Mouse (Mus musculus): ENCODE results near the gene Eefsec. TPM values are rescaled to one million over a fixed set of nuclear protein-coding genes. Genes with fewer than 3 reads are reported as not detected.

Eefsec gene
- polyA plus RNA-seq, 1 experiment from 2014 or later: 27.3 TPM

Other genes with a start within 250 kb of the Eefsec start
- gene Dnajb8, start 224.3 kb downstream of the Eefsec start, polyA plus RNA-seq (2015; fragmentation: Nextera tagmentation; extraction: Ambion mirVana): not detected in 2 replicates
- 89.9 and 109 TPM in 2 replicates for gene Ruvbl1, start 18.9 kb upstream of the Eefsec start, polyA plus RNA-seq (2015; fragmentation: Nextera tagmentation; extraction: Ambion mirVana)
- 138 and 161 TPM in 2 replicates for gene Sec61a1, start 72.4 kb upstream of the Eefsec start, polyA plus RNA-seq (2015; fragmentation: Nextera tagmentation; extraction: Ambion mirVana)
- 0.36 and 1.4 TPM in 2 replicates for gene Kbtbd12, start 191.4 kb upstream of the Eefsec start, polyA plus RNA-seq (2015; fragmentation: Nextera tagmentation; extraction: Ambion mirVana)

Data from neural tube, embryonic 15.5 days (tissue).